13 mouse cellular contexts compared by ENCODE assay signal in genomic region chr11:36277192-36277902, GRCm38 (mm10).
DNase-seq lines count a peak whose midpoint lies in the region; ATAC-seq and TF ChIP-seq lines count a peak whose summit lies in the region.
"Had no signal": no experiment of that assay in that cellular context is flagged by ENCODE, and none has a peak within 500 bp of the region (broad histone marks: within the 10 kb centered on the region; RNA-seq: fewer than 3 reads in every experiment).

No protein-coding gene starts in this region.

- peak overlapping the region; percentile 42 for H3K4me2 ChIP-seq in limb, embryonic 14.5 days (replicated peaks; ENCODE audit: low read depth, low read length, severe bottlenecking)
- no peak overlapping the region for H3K4me2 ChIP-seq in forebrain, embryonic 14.5 days (ENCODE audit: low read length)
- H3K4me2 ChIP-seq: forebrain, embryonic 13.5 days had no signal

- in situ Hi-C loops in ES-E14 (cut with MboI; ENCODE audit: low sequenced_read_pairs in 2 of 2, unreplicated experiment in 2 of 2): no loop called here

- no peaks in the 10 kb centered on the region for H3K27me3 ChIP-seq in kidney, adult 2 months (replicated peaks; ENCODE audit: control insufficient read depth, insufficient read depth, low read length)
- H3K27me3 ChIP-seq in limb, embryonic 14.5 days (ENCODE audit: control insufficient read depth, insufficient read depth, low read length): no peaks in the 10 kb centered on the region
- H3K27me3 ChIP-seq in forebrain, embryonic 14.5 days (replicated peaks; ENCODE audit: control insufficient read depth, insufficient read depth, low read length): no peaks in the 10 kb centered on the region
- H3K27me3 ChIP-seq: forebrain, embryonic 13.5 days had no signal

- peak overlapping the region; percentile 10; the same call in 1 of the 2 replicates for H3K4me3 ChIP-seq in kidney, adult 2 months (ENCODE audit: insufficient read depth, low read depth, low read length)
- no peak overlapping the region for H3K4me3 ChIP-seq in ES-E14 (ENCODE audit: insufficient read depth in 1 of 2, low read depth in 1 of 2, low read length in 2 of 2, poor library complexity in 1 of 2, severe bottlenecking in 1 of 2)
- peak overlapping the region; percentile 12 for H3K4me3 ChIP-seq in limb, embryonic 14.5 days (replicated peaks; ENCODE audit: low read length)
- no peak overlapping the region for H3K4me3 ChIP-seq in forebrain, embryonic 14.5 days (ENCODE audit: low read depth, low read length)
- H3K4me3 ChIP-seq: forebrain, embryonic 13.5 days had no signal

- WGBS in kidney, adult 2 months: 17% methylated on average over 20 of the region's 20 CpGs
- WGBS in limb, embryonic 14.5 days: 26% methylated on average over 20 of the region's 20 CpGs
- 73% methylated on average over 20 of the region's 20 CpGs for WGBS in forebrain, embryonic 14.5 days

- TF ChIP-seq CTCF in kidney, adult 2 months (conservative IDR thresholded peaks at IDR 0.05; ENCODE audit: insufficient read depth, insufficient read length, low read depth, low read length): no peak

- H3K4me1 ChIP-seq in kidney, adult 2 months (ENCODE audit: control insufficient read depth, insufficient read depth, low read length): no peaks in the 10 kb centered on the region
- H3K4me1 ChIP-seq in ES-E14 (ENCODE audit: control insufficient read depth in 2 of 2, insufficient read depth in 2 of 2, low read length in 2 of 2, poor library complexity in 1 of 2): peaks cover 0 to 2% of the 10 kb centered on the region in 2 experiments; a peak in 1 of 4 replicates
- H3K4me1 ChIP-seq in limb, embryonic 14.5 days (ENCODE audit: control insufficient read depth, insufficient read depth, low read length): peaks cover 20% of the 10 kb centered on the region
- no peaks in the 10 kb centered on the region; the same call in 1 of the 2 replicates for H3K4me1 ChIP-seq in forebrain, embryonic 14.5 days (ENCODE audit: control insufficient read depth, insufficient read depth, low read length)

- no peak for ATAC-seq in limb, embryonic 14.5 days (ENCODE audit: low FRiP score, low read depth)
- ATAC-seq in forebrain, embryonic 14.5 days: no peak
- ATAC-seq: forebrain, embryonic 13.5 days had no signal

- TF ChIP-seq POLR2A in kidney, adult 2 months (IDR thresholded peaks at IDR 0.05; ENCODE audit: low read depth, low read length): no peak
- TF ChIP-seq POLR2A in limb, embryonic 14.5 days (IDR thresholded peaks at IDR 0.05; ENCODE audit: borderline replicate concordance, extremely low read depth, insufficient read depth, insufficient read length): no peak

- no peak overlapping the region for H3K27ac ChIP-seq in kidney, adult 2 months (ENCODE audit: insufficient read depth, low read depth, low read length)
- H3K27ac ChIP-seq in ES-E14 (ENCODE audit: insufficient read depth, low read depth, low read length, poor library complexity, severe bottlenecking): peak overlapping the region; percentile 31; the same call in 1 of the 2 replicates
- H3K27ac ChIP-seq in limb, embryonic 14.5 days (replicated peaks; ENCODE audit: low read depth, low read length): no peak overlapping the region
- no peak overlapping the region for H3K27ac ChIP-seq in forebrain, embryonic 14.5 days (ENCODE audit: low read depth, low read length)
- H3K27ac ChIP-seq: forebrain, embryonic 13.5 days had no signal

- H3K9me3 ChIP-seq in ES-E14 (ENCODE audit: control insufficient read depth, insufficient read depth, low read depth, low read length): no peaks in the 10 kb centered on the region
- no peaks in the 10 kb centered on the region for H3K9me3 ChIP-seq in limb, embryonic 14.5 days (ENCODE audit: control insufficient read depth, low read length)
- no peaks in the 10 kb centered on the region for H3K9me3 ChIP-seq in forebrain, embryonic 14.5 days (replicated peaks; ENCODE audit: control insufficient read depth, low read length)
- H3K9me3 ChIP-seq: forebrain, embryonic 13.5 days had no signal

- peak; percentile 8 for DNase-seq in kidney, adult 2 months
- no peak for DNase-seq in kidney, adult 8-10 months
- DNase-seq in ES-E14 (ENCODE audit: low read depth, low spot score) (no peak), R1 (ENCODE audit: low read depth, low spot score) (peak; percentile 21)
- no peak for DNase-seq in limb, embryonic 14.5 days (ENCODE audit: low spot score)
- DNase-seq in cerebellum, adult 9-10 months: no peak
- no peak for DNase-seq in forebrain, embryonic 14.5 days (ENCODE audit: low spot score)
- DNase-seq: adrenal gland, postnatal 25 days; gastrocnemius, postnatal 36 days; heart, postnatal 14 days; lung, postnatal 10 days; midbrain, embryonic 14.5 days had no signal

- H3K9ac ChIP-seq in ES-E14 (ENCODE audit: insufficient read depth, low read depth, low read length, poor library complexity, severe bottlenecking): no peak overlapping the region
- no peak overlapping the region for H3K9ac ChIP-seq in limb, embryonic 14.5 days (ENCODE audit: low read depth, low read length, severe bottlenecking)
- H3K9ac ChIP-seq in forebrain, embryonic 14.5 days (ENCODE audit: low read length): no peak overlapping the region
- H3K9ac ChIP-seq: forebrain, embryonic 13.5 days had no signal

- H3K36me3 ChIP-seq in kidney, adult 2 months (ENCODE audit: control insufficient read depth, insufficient read depth, low read length): no peaks in the 10 kb centered on the region
- no peaks in the 10 kb centered on the region for H3K36me3 ChIP-seq in ES-E14 (ENCODE audit: control insufficient read depth, insufficient read depth, low read length, poor library complexity, severe bottlenecking)
- H3K36me3 ChIP-seq in limb, embryonic 14.5 days (ENCODE audit: control insufficient read depth, insufficient read depth, low read length): no peaks in the 10 kb centered on the region
- 0 out of 2 replicates have a peak, but pooled peaks cover 3% of the 10 kb centered on the region for H3K36me3 ChIP-seq in forebrain, embryonic 14.5 days (ENCODE audit: control insufficient read depth, insufficient read depth, low read length)

TF ChIP-seq in ES-E14, 5 proteins besides CTCF, POLR2A, EP300 and RAD21:
- TF ChIP-seq HCFC1 (IDR thresholded peaks at IDR 0.05; ENCODE audit: borderline replicate concordance, insufficient read depth, low read length) (no peak), CHD2 (IDR thresholded peaks at IDR 0.05; ENCODE audit: low read depth, low read length) (no peak), MAFK (IDR thresholded peaks at IDR 0.05; ENCODE audit: insufficient read depth, low read depth, low read length) (no peak), ZC3H11A (IDR thresholded peaks at IDR 0.05; ENCODE audit: borderline replicate concordance, low read depth, low read length) (no peak), ZNF384 (IDR thresholded peaks at IDR 0.05; ENCODE audit: low read depth, low read length) (no peak)

Comparison
In these comparisons a context has a peak if more than half of its experiments do, and no peak if none do; other contexts are left out.
1. DNase-seq: peak in kidney, adult 2 months (single experiment) and R1 (single experiment); none in kidney, adult 8-10 months (0 of 2), ES-E14 (single experiment), limb, embryonic 14.5 days (single experiment), cerebellum, adult 9-10 months (single experiment) and forebrain, embryonic 14.5 days (single experiment).
2. H3K4me3 ChIP-seq: peak in kidney, adult 2 months (single experiment) and limb, embryonic 14.5 days (single experiment); none in ES-E14 (0 of 2) and forebrain, embryonic 14.5 days (single experiment).